Mouse (Mus musculus) granulocyte monocyte progenitor cell, adult 5-6 weeks (primary cell): Measurements from ENCODE around the gene Tmem164. TPM values are rescaled to one million over a fixed set of nuclear protein-coding genes. Genes with fewer than 3 reads are reported as not detected.
"Not testable (repeated sequence)": the region's sequence is repeated elsewhere in the genome, so short reads cannot be mapped to it uniquely, and the experiment has no call there.

Source experiments
- ATAC-seq: replicated peaks from 2 replicates; pipeline ENCODE4 v1.8.0; 2016; ENCODE audit warnings: mild to moderate bottlenecking, moderate TSS enrichment, inconsistent platforms; ENCODE audit not compliant: poor library complexity, severe bottlenecking
- total RNA-seq, 2 experiments: library from RNA; stranded (forward) in 1 of 2; stranded (reverse) in 1 of 2; fragments of 200-712, 200-1000 nt in 1 of 2; fragments of >200 nt in 1 of 2; fragmentation: Nextera tagmentation in 1 of 2; gene quantifications; 2 replicates each; pipeline ENCODE4 v1.2.3; 2014 to 2017

Tmem164 gene
- 38.0 and 44.1 TPM in 2 replicates for total RNA-seq (2014; fragmentation: Nextera tagmentation)
- total RNA-seq (2017): 46.0 and 49.8 TPM in 2 replicates

GRCm38 (mm10) chrX:142681056-142681615 is at the start of gene Tmem164:
Tmem164 (plus strand) TSS chrX:142681406.
- ATAC-seq: peak; percentile 65

GRCm38 (mm10) chrX:142632990-142633389 is 48.2 kb upstream of the Tmem164 start:
- not testable (repeated sequence) for ATAC-seq

DNA sequence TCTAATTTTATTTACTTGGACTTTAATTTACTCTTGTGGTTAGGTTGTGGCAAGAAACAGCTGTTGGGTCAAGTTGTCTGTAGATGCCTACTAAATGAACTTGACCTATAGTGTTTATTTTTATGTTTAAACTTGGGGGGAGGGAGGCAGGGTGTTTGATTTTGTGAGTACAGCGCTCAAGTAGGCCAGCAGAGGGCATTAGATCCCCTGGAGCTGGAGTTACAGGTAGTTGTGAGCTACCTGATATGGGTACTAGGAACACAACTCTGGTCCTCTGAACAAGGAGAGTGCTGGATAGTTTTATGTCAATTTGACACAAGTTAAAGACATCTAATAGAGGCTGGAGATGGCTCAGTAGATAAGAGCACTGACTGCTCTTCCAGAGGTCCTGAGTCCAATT is 34.0 kb upstream of the Tmem164 start:
- ATAC-seq: no peak

DNA sequence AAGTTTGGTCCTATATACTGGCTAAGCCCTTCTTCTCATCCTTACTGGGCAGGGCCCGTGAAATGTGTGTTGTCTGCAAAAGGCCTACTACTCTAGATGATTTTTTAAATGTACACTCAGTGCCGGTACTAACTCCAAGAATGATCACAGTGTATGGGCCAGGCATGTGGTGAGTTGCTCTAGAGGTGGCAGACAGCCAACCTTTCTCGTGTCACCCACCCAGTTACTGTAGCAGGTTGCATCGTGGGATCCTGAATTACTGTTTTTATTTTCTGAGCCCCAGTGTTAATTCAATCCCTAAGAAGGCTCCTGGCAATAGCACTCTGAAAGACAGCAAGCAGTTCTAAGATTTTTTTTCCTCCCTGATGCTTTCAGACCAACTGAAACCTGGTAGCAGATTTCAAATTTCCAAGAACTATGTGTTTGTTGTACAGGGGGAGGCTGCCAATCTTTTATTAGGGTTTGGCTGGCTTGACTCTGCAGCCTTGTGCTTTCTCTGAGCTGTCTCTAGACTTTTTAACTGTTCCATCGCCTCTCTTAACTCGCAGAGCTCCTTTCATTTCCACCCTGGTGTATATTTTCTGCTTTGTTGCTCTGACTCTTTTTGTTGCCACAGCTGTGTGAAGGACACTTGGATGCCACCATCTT is 31.0 kb upstream of the Tmem164 start:
- ATAC-seq: no peak

- ATAC-seq: peak; percentile 82
Measured at GRCm38 (mm10) chrX:142664704-142665422, 16.3 kb upstream of the Tmem164 start.

- no peak for ATAC-seq
Measured at GRCm38 (mm10) chrX:142665423-142665805, 15.8 kb upstream of the Tmem164 start.

DNA sequence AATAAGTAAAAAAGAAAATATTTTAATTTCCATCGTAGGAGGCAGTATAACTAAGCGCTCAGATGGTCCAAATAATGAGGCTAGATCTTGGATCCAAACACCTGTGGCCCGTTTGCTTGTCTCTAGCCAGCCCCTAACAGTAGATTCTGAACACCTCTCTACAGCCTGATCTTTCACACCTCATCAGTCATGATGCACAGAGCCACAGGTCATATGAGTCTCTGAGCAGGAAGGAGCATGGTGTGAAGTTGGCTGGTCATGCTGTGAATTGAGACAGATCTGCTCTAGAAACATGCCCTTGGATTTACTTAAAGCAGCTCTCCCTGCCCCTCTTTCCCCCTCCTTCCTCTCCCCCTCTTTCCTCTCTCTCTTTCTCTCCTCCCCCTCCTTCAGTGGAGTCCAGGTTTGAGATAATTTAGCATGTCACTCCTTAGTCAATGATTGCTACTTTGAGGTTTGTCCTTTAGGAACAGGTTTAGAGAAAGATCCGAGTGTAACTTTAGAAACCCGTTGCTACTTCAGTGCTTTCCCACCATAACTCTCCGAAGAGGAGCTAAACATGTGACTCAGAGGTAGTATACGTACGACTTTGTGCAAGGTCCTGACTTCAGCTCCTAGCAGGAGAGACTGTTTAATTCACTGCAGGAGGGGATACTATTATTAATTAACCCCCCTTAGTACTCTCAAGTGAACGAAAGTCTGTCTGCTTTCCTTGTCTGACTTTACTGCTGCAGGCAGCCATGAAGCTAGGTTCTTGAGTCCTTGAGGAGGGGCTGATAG is 11.7 kb upstream of the Tmem164 start:
- ATAC-seq: no peak

GRCm38 (mm10) chrX:142670121-142670520 is 11.1 kb upstream of the Tmem164 start:
- ATAC-seq: no peak

DNA sequence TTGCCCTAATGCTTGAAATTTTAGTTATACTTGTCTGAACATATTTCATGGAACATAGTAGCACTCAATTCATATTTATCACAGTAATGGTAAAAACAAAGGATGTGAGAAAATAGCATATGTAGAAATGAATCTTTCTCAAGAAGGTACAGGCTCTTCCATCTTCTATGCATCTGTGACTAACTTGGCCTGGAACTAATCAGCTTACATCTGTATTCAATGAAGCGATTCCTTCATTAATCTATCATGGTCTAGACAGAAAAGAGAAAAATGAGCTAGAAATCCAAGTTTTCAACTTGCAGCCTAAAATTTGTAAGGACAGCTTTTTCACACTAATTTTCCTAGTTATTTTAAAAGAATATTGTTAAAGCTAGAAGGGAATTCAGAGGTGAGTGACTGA is 10.1 kb upstream of the Tmem164 start:
- no peak for ATAC-seq

GRCm38 (mm10) chrX:142672701-142673100 is 8.5 kb upstream of the Tmem164 start:
- no peak for ATAC-seq

- no peak for ATAC-seq
Measured at GRCm38 (mm10) chrX:142677193-142677592, 4.0 kb upstream of the Tmem164 start.

DNA sequence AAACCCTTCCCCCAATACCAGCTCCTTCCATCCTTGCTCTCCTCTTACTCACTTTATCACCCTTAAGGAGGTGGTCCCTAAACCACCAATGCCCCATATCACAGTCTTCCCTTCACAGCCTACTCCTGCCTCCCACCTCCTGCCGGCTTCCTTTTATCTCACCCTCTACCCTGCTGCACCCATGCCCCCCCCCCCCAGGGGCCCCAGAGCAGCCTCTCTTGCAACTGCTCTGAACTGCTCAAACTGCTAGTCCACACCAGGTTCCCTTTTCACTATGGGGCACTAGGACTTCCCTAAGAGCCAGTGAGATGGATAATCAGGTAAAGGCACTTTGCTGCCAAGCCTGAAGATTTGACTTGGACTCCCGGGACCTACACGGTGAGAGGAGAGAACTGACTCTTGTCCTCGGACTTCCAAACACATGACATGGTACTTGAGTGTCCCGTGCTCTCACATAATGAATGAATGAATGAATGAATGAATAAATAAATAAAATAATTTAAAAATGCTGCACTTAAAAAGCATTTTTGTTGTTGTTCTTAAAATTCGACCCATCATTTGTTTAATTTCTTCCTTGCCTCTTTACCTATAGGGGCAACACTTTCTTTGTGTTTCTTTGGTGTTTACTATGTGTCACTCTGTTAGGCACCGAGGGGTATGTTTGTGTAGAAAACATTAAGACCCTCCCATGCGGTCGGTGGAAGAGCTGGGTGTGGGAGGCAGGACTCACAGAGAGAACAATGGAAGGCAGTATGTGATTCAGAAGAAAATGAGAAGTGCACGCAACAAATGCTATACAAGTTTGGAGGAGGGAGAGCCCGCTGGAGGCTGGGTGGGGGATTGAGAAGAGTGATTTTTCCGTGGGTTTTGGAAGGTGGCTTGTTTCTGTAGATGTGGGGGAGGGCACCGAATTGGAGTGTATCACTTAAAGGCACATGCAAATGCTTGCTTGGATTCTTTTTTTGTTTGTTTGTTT is 2.4 kb upstream of the Tmem164 start:
- ATAC-seq: 0 out of 2 replicates have a peak, but pooled peaks have one; percentile 4

GRCm38 (mm10) chrX:142679502-142680250 is 1.5 kb upstream of the Tmem164 start:
- no peak for ATAC-seq

GRCm38 (mm10) chrX:142680391-142681055 is 683 bp upstream of the Tmem164 start:
- no peak; the same call in 1 of the 2 replicates for ATAC-seq

- ATAC-seq: peak; percentile 40
Measured at GRCm38 (mm10) chrX:142681616-142682141, 473 bp downstream of the Tmem164 start.

GRCm38 (mm10) chrX:142682176-142682820 is 1.1 kb downstream of the Tmem164 start:
- ATAC-seq: 0 out of 2 replicates have a peak, but pooled peaks have one; percentile 5

DNA sequence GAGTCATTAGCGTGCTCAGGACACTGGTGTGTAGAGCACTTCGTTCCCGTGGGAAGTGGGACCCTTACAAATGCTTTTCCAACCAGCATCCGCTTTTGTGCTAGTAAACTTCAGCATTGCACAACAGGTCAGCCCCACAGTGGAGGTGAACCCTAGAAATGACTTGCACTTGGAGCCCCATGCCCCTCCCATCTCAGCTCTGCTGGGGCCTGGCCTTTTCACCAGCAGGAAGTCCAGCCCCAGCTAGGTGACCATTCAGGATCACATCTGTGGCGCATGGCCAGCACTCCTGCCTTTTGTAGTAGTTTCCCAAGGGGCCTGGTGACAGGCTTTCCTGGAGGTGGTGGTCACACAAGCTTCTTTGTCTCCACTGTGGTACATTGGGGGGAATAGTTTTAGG is 1.8 kb downstream of the Tmem164 start:
- peak; percentile 35 for ATAC-seq
